Mouse (Mus musculus): ENCODE data around the gene Rcn2. TPM values are rescaled to one million over a fixed set of nuclear protein-coding genes. Genes with fewer than 3 reads are reported as not detected.
A peak's percentile ranks its signal among the peaks of the same experiment; 100 is the strongest.
"Not testable (repeated sequence)": the region's sequence is repeated elsewhere in the genome, so short reads cannot be mapped to it uniquely, and the experiment has no call there.

Rcn2 gene
- 0.55 and 0.66 TPM in 2 replicates for polyA plus RNA-seq (2012)

- Histone ChIP-seq H3K27me3 (ENCODE audit: control insufficient read depth) (peaks cover 3% of the 10 kb centered on the region; the same call in 1 of the 2 replicates), H3K9me3 (ENCODE audit: control insufficient read depth, low read length) (no peaks in the 10 kb centered on the region), H3K4me1 (ENCODE audit: control insufficient read depth) (peaks cover 16% of the 10 kb centered on the region), H3K4me3 (replicated peaks) (peak within 1 kb of the TSS; percentile 82), H3K36me3 (ENCODE audit: control insufficient read depth) (peaks cover 2% of the 10 kb centered on the region; the same call in 1 of the 2 replicates)
- no peak for TF ChIP-seq TAL1 (IDR thresholded peaks at IDR 0.05; ENCODE audit: low read length)
- no peak for TF ChIP-seq GATA1 (IDR thresholded peaks at IDR 0.05; ENCODE audit: low read length)
Measured at GRCm38 (mm10) chr9:56041372-56042180, at the start of gene Rcn2. Rcn2 (plus strand) TSS chr9:56041845.

DNA sequence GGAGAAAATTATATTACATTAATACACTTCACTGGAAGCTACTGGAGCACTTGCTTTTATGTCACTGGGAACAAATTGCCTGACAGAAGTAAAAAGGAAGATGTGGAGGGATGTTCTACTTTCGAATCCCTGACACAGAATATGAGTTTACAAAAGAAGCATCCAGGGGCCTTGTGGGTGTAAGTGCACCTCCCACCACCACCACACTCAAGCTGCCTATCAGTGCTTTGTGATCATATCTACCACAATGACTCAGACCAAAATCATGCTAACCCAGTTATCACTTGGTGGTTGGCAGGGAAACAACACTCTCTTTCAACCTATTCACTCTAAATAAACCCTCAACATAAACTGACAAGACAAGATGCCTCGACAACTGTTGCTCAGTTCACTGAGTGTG, 37.0 kb upstream of the Rcn2 start:
- H3K4me1 ChIP-seq (ENCODE audit: control insufficient read depth); H3K9me3 ChIP-seq (ENCODE audit: control insufficient read depth, low read length); H3K36me3 ChIP-seq (ENCODE audit: control insufficient read depth); H3K4me3 ChIP-seq (replicated peaks); H3K27me3 ChIP-seq (ENCODE audit: control insufficient read depth): not testable (repeated sequence)

DNA sequence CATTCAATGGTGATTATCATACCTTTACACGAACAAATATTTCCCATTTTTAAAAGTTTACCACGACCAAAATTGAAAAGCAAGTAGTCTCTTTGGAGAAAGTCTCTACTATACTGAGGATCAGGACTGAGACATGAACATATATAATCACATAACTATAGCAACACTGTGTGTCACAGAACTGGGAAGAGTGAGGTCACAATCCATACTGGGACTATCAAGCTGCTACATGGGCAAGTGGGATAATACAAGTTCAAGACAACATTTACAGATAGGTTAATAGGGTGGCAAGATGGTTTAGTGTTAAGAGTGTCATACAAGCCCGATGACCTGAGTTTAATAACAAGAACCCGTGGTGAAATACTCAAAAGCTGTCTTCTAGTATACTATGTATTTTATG, 31.2 kb upstream of the Rcn2 start, which contains the start of gene 4930563M21Rik:
4930563M21Rik (minus strand) TSS at position 101 of the 400 bp plus-strand sequence.
- no peaks in the 10 kb centered on the region for H3K9me3 ChIP-seq (ENCODE audit: control insufficient read depth, low read length)
- no peak for TF ChIP-seq TAL1 (IDR thresholded peaks at IDR 0.05; ENCODE audit: low read length)
- no peak for TF ChIP-seq GATA1 (IDR thresholded peaks at IDR 0.05; ENCODE audit: low read length)

DNA sequence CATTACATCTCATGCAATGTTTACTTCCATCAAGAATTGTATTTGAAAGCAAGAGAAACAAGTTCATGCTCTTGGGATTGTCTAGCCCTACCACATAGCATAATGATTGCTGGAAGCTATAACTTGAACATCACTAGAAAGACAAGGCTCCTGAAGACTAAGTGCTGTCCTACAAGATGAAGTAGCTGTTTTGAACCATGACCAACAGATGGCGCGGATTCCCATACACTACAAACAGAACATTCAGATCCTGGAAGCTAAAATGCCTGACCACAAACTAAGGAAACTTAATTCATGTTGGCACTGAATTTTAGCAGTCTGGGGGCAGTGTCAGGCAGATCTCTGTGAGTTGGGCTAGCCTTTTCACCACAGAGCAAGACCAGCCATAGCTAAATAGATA, 16.9 kb upstream of the Rcn2 start:
- H3K36me3 ChIP-seq (ENCODE audit: control insufficient read depth): no peaks in the 10 kb centered on the region
- no peaks in the 10 kb centered on the region for H3K9me3 ChIP-seq (ENCODE audit: control insufficient read depth, low read length)
- H3K4me3 ChIP-seq (replicated peaks): no peak overlapping the region
- no peaks in the 10 kb centered on the region for H3K4me1 ChIP-seq (ENCODE audit: control insufficient read depth)
- no peaks in the 10 kb centered on the region for H3K27me3 ChIP-seq (ENCODE audit: control insufficient read depth)
- TF ChIP-seq GATA1 (IDR thresholded peaks at IDR 0.05; ENCODE audit: low read length) (no peak), TAL1 (IDR thresholded peaks at IDR 0.05; ENCODE audit: low read length) (no peak)

More for the DNA sequence above, 31.2 kb upstream of the Rcn2 start, which contains the start of gene 4930563M21Rik:
- H3K27me3 ChIP-seq (ENCODE audit: control insufficient read depth): no peaks in the 10 kb centered on the region
- no peak within 1 kb of the TSS for H3K4me3 ChIP-seq (replicated peaks)
- H3K36me3 ChIP-seq (ENCODE audit: control insufficient read depth): no peaks in the 10 kb centered on the region
- H3K4me1 ChIP-seq (ENCODE audit: control insufficient read depth): no peaks in the 10 kb centered on the region

DNA sequence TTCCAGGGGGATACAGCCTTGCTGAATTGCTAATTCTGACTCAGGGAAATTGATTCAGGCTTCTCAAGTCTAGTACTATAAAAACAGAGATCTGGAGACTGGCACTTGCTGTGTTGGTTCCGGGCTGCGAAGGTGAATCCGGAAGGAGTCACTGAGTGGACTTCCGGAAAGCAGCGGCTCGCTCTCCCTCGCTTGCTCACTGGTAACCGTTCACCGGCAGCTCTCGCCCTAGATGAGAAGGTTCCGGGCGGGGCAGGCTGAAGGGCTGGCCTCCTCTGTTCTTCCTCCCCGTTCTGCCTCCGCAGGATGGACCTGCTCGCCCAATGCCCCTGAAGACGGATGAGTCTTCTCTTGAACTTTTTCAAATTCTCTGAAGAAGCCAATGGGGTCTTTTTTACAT, 14.4 kb upstream of the Rcn2 start:
- no peaks in the 10 kb centered on the region for H3K9me3 ChIP-seq (ENCODE audit: control insufficient read depth, low read length)
- no peaks in the 10 kb centered on the region for H3K36me3 ChIP-seq (ENCODE audit: control insufficient read depth)
- H3K4me3 ChIP-seq (replicated peaks): no peak overlapping the region
- no peaks in the 10 kb centered on the region for H3K27me3 ChIP-seq (ENCODE audit: control insufficient read depth)
- no peak for TF ChIP-seq GATA1 (IDR thresholded peaks at IDR 0.05; ENCODE audit: low read length)
- TF ChIP-seq TAL1 (IDR thresholded peaks at IDR 0.05; ENCODE audit: low read length): no peak
- peaks cover 2% of the 10 kb centered on the region for H3K4me1 ChIP-seq (ENCODE audit: control insufficient read depth)

- no peak for TF ChIP-seq GATA1 (IDR thresholded peaks at IDR 0.05; ENCODE audit: low read length)
- TF ChIP-seq TAL1 (IDR thresholded peaks at IDR 0.05; ENCODE audit: low read length): no peak
- peaks cover under 1% of the 10 kb centered on the region; the same call in 1 of the 2 replicates for H3K27me3 ChIP-seq (ENCODE audit: control insufficient read depth)
- peaks cover 2% of the 10 kb centered on the region for H3K4me1 ChIP-seq (ENCODE audit: control insufficient read depth)
- no peak overlapping the region for H3K4me3 ChIP-seq (replicated peaks)
- no peaks in the 10 kb centered on the region for H3K36me3 ChIP-seq (ENCODE audit: control insufficient read depth)
- no peaks in the 10 kb centered on the region for H3K9me3 ChIP-seq (ENCODE audit: control insufficient read depth, low read length)
Measured at GRCm38 (mm10) chr9:56032219-56032618, 9.4 kb upstream of the Rcn2 start.

- H3K9me3 ChIP-seq (ENCODE audit: control insufficient read depth, low read length): no peaks in the 10 kb centered on the region
- H3K36me3 ChIP-seq (ENCODE audit: control insufficient read depth): peaks cover 2% of the 10 kb centered on the region; the same call in 1 of the 2 replicates
- TF ChIP-seq TAL1 (IDR thresholded peaks at IDR 0.05; ENCODE audit: low read length) (no peak), GATA1 (IDR thresholded peaks at IDR 0.05; ENCODE audit: low read length) (no peak)
Measured at GRCm38 (mm10) chr9:56042181-56042621, 556 bp downstream of the Rcn2 start.

GRCm38 (mm10) chr9:56053796-56054195, 12.2 kb downstream of the Rcn2 start:
- TF ChIP-seq GATA1 (IDR thresholded peaks at IDR 0.05; ENCODE audit: low read length): no peak
- TF ChIP-seq TAL1 (IDR thresholded peaks at IDR 0.05; ENCODE audit: low read length): no peak
- H3K4me1 ChIP-seq (ENCODE audit: control insufficient read depth): no peaks in the 10 kb centered on the region
- peaks cover 9% of the 10 kb centered on the region for H3K36me3 ChIP-seq (ENCODE audit: control insufficient read depth)
- H3K27me3 ChIP-seq (ENCODE audit: control insufficient read depth): no peaks in the 10 kb centered on the region
- no peak overlapping the region for H3K4me3 ChIP-seq (replicated peaks)
- no peaks in the 10 kb centered on the region for H3K9me3 ChIP-seq (ENCODE audit: control insufficient read depth, low read length)

More at GRCm38 (mm10) chr9:56042181-56042621, 556 bp downstream of the Rcn2 start:
- Histone ChIP-seq H3K4me1 (ENCODE audit: control insufficient read depth) (peaks cover 16% of the 10 kb centered on the region), H3K27me3 (ENCODE audit: control insufficient read depth) (peaks cover 3% of the 10 kb centered on the region; the same call in 1 of the 2 replicates), H3K4me3 (replicated peaks) (peak overlapping the region; percentile 82)

DNA sequence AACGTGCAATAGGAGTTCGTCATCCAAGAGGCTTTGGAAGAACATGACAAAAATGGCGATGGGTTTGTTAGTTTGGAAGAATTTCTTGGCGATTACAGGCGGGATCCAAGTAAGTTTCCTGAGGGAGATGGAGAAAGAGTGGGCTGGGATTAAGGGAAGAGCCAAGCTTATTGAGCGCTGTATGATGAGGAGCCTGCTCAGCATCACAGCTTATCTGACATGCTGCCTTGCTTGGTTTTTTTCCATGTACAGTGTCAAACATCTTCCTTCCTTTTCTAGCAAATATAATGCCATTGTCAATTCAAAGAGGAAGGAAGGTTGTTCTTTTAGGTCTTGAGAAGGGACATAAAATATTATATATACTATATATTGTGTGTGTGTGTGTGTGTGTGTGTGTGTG, 14.5 kb downstream of the Rcn2 start:
- TF ChIP-seq GATA1 (IDR thresholded peaks at IDR 0.05; ENCODE audit: low read length) (no peak), TAL1 (IDR thresholded peaks at IDR 0.05; ENCODE audit: low read length) (no peak)
- Histone ChIP-seq H3K36me3 (ENCODE audit: control insufficient read depth) (peaks cover 18% of the 10 kb centered on the region), H3K4me3 (replicated peaks) (no peak overlapping the region), H3K4me1 (ENCODE audit: control insufficient read depth) (no peaks in the 10 kb centered on the region), H3K9me3 (ENCODE audit: control insufficient read depth, low read length) (no peaks in the 10 kb centered on the region), H3K27me3 (ENCODE audit: control insufficient read depth) (no peaks in the 10 kb centered on the region)

All from erythroblast, embryonic 14.5 days (primary cell).